Mouse (Mus musculus) heart, postnatal 0 days (tissue): ENCODE results near the gene Krtap28-13.

Experiments
- CTCF ChIP-seq: IDR thresholded peaks from 2 replicates; pipeline ENCODE4 v1.5.1; 2016; ENCODE audit warnings: antibody characterized with exemption, control low read depth, low read depth
- EP300 ChIP-seq: IDR thresholded peaks from 2 replicates; pipeline ENCODE4 v1.6.1; 2016; ENCODE audit warnings: antibody characterized with exemption, low read depth

DNA sequence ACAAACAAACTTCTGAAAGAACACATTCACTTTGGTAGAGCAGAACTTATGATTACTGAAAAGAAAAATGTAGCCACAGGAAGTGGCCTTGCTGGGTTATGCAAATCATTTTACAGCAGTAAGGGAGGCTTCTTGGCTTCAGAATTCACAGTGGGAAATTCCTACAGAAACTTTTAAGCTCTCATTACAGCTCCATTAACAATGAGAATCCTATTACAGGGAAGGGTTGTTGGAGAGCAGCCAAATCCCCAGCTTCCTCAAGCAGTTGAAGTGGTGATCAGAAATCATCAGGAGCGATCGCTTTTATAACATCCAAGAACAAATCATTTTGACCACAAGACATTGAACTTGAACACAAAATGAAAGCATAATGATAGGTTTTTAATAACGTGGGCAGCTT lies 41.2 kb downstream of the Krtap28-13 start:
- TF ChIP-seq EP300: no peak
- no peak for TF ChIP-seq CTCF
